Mouse (Mus musculus) brain, adult 2 months (tissue): ENCODE results near the gene Gm17720.
A peak's percentile ranks its signal among the peaks of the same experiment; 100 is the strongest.

Source experiments
- DNase-seq: peaks from one replicate; pipeline ENCODE4 v3.0.0; 2011; ENCODE audit warnings: low read depth, low spot score

Gm17720 gene

DNA sequence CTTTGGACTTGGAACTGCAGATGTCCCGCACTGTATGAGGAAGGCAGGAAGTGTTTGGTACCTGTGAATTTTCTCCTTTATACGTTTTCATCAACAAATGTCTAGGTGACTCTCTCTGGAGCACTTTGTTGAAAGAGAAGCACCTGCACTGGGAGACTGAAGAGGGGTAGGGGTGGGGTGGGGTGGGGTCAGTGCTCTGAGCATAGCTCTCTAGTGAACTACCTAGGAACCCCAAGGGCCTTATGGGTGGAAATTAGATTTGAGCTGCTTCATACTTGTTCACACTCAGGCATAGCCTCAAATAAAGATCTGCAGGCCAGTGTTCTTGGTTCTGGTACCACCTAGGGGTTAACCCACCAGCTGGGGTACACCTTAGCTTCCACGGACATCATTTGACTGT lies at the start of gene Gm17720:
Gene Gm17720 (minus strand): TSS at position 101 of the 400 bp plus-strand sequence.
- no peak for DNase-seq

DNA sequence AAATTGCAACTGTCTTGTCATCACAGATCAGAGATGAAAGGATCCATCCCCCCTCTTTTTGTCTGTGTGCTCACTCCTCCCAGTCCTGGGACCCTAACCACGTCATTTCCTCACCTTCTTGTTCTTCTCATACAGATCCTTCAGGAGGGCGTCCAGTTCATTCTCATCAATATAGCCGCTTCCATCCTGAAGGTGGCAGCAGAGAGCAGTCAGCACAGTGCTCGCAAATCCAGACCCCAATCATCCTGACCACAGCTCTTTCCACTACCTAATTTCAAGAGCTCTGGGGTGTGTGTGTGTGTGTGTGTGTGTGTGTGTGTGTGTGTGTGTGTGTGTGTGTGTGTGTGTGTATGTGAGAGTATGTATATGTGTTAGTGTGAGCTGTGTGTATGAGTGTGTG lies 43.0 kb upstream of the Gm17720 start:
- DNase-seq, result peak; percentile 83

DNA sequence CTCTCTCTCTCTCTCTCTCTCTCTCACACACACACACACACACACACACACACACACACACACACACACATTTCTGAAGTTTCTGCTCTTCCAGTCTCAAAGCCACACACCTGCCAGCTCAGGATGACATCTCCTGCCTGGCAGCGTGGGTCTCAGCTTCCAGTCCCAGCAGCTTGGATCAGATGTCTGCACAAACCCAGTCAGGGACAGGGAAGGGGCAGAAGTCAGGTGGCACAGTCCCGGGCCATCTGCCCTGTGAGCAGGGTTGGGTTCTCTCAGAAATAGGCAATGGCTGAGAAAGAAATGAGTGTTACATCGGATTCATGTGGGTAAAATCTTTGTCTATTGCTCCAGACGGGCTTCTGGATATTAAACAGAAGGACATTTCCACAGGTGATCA lies 38.2 kb upstream of the Gm17720 start:
- DNase-seq, result peak; percentile 76

DNA sequence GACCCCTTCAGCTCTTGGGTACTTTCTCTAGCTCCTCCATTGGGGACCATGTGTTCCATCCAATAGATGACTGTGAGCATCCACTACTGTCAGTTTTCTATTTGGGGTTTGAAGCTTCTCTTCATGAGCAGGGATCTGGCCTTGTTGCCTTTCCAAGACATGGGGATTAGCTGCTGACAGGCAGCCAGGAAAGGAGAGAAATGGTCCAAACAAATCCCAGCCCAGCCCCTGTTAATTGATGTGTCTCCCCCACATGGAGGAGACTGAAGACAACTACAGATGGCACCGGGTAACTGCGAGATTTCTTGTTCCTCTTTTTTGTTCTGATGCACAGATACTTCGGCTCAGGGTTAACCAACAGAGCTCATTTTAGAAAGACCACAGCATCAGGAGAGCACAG lies 37.6 kb upstream of the Gm17720 start:
- peak; percentile 60 for DNase-seq

DNA sequence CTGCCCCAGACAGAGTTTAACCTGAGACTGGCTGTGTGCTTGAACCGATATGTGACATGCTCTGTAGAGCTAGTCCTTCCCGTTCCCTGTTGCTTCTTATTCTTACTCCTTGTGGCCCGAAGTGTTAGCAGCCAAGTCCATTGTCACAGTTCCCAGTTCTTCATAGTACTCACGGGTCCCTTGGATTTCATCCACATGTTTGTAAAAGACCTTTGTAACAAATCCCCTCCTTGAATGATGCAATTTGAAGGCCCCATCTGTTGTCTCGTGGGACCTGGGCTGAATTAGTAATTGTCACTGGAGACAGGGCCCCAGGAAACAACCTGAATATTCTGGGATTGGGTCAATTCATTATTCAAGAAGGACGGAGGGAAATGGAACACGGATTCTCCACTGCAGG lies 33.0 kb upstream of the Gm17720 start:
- no peak for DNase-seq

DNA sequence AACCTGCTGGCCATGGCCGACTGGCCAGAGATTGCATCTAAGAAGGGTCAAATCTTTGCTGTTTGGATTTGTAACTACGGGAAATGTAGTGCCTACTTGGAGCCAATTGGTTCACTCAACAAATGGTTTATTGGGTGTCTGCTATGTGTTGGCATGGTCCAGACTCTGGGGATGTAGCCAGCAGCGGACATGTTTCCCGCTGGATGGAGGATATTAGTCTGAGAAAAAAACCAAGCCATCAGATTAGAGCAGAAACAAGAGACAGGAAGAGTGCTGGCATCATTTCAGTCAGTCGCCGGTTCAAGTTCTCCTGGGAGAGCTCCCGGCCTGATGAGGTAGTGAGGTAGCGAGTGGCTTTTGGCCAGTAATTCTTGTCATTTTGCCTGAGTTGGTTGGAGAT lies 31.7 kb upstream of the Gm17720 start:
- peak; percentile 21 for DNase-seq

DNA sequence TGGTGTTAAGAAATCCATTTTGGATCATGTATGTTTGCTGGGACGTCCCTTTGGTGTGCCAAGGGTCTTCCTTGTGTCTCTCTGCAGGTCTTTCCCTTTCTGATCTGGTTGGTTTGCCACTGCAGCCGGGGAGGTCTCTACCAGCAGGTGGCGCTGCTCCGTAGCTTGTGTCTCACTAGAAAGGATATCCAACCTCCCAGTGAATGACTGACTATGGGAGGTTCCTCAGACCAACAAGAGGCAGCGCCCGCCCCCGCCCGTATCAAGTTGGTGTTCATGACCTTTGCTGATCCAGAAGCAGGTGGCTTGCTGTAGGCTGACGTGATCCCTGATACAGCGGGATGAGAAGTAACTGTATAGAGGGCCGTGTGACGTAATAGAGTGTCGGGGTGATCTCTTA lies 28.0 kb upstream of the Gm17720 start:
- peak; percentile 91 for DNase-seq

DNA sequence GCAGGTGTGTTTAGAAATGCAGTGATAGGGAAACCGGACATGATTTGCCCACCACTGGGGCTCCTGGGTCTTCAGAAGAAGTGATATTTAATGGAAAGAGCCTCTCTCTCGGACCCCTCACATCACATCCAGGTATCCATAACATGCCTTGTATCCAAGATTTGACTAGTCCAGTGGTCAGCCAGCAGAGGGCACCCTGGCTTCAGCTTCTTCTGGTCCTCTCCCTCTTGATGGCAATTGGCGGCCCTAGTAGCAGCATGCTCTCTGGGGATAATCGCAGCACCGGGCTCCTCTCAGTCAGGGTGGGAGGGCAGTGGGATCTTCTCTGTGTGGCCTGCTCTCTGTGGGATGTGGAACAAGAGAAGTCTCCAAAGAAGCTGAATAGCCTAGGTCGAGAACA lies 17.2 kb upstream of the Gm17720 start:
- DNase-seq, result peak; percentile 75

DNA sequence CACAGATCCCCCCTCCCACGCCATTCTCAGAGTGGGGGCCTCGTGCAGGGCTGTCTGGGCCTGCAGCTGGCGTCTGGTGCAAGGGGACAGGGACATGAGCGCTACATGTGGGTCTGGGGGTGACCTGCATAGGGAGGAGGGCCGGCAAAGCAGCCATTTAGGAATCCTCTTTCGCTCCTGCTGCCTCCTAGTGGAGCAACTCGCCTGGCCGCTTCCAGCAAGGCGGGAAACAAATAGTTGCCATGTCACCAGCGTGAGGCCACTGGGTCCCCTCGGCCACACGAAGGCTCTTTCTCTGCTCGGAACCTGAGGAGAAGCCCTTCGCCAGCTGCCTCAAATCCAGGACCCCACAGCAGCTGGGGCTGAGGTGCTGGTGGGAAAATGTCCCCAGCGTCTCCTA lies 877 bp downstream of the Gm17720 start:
- DNase-seq, result no peak

DNA sequence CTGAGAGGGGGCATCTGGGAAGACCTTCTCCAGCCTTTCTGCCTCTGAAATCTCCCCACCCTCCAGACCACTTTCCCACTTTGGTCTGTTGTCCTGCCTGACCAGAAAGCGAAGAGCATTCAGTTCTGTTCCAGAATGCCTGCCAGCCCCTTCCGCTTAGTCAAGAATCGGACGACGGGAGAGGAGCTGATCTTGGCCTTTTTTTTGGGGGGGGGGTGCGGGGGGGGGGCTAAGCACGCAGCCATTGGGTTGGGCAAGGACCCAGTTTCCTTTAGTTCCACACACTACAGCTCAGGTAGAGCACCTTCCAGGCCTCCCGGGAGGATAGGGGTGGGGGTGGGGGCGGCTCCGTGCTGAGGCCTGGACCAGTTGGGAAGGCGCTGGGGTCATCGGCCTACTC lies 1.6 kb downstream of the Gm17720 start, which contains the start of gene Gm21964:
Gene Gm21964 (plus strand): TSS at position 301 of the 400 bp plus-strand sequence.
- no peak for DNase-seq

DNA sequence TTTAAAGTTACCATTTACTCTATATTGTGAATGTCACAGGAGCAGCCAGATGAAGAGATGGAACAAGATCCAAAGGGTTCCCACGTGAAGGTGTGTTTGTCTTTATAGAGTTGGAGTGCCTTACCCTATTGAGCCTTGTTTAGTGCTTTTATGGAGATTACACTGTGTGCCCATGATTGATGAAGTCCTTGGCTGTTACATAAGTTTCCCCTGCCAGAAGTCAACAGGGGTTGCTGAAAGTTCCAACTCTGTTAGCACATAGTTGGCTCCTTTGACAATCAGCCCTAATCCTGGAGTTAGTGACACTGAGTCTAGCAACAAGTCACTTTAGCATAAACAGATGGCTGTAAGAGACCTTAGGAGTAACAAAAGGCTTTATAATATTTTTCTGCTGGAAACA lies 10.7 kb downstream of the Gm17720 start:
- DNase-seq, result peak; percentile 13

DNA sequence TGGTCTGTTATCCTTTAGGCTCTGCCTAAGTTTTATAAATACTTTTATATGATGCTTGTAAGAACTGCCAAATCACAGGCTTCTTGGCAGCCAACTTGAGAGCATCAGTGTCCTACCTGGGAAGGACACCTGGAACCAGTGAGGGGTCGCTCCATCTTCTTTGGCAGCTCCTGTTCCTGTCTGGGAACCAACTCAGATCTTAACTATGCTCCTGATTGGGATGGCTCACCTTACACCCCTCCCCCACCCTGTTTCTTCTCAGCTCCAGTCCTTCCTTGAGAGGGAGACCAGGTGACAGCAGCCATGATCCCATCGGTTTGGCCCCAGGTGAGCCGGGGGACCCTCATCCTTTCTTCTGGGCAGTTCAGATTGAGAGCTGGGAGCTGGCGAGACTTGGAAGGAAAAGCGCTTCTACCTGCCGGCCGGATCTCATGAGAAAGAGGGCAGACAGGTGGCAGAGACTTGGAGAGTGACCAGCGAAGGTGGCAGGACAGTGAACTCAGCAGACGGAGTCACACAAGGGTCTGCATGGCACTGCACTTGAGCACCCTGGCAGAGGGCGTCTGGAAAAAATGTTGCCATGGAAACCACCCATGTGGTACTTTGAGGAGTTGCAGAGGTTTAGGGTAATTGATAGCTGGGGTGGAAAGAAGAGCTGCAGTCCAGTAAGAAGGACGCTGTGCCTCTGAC lies 20.0 kb downstream of the Gm17720 start:
- DNase-seq, result peak; percentile 34

DNA sequence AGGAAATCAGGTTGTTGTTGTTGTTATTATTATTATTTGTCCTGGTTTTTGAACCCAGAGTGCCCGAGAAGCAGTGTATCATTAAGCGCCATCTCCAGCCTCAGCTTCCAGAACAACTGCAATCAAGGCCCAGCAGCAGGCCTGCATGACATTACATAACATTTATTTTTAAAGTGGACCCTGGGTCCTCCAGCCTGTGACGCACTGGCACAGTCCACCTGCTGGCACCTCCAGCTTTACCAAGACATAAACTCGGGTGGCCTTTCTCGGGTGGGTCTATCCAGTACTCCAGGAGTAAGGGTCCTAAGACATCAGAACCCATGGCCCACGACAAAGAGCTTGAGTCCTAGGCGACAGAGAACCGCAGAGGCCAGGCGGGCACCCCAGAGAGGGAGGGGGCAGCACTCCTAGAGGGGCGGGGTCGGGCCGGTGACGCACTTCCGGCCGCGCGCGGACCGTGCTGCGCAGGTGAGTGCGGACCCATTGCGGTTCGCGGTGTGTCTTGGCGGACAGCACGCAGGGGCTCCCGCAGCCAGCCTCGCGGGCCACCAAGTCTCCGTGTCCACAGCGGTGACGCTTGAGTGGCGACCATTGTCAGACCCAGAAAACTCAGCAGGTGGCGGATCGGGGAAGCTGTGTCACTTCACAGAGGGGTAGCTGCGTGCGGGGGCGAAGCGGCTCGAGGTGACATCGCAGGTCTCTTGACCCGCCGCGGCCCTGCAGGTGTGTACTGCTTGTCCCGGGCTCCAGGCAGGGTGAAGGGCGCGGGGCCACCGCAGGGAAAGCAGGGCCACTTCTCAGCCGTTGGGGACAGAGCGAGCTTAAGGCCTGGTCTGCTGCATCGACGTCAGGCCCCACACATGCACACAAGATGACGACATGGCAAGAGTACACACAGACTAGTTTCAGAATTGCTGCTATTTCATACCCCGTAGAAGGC lies 23.0 kb downstream of the Gm17720 start, which contains the start of gene Zfp612:
Gene Zfp612 (plus strand): TSS at position 465 of the 940 bp plus-strand sequence.
- peak; percentile 90 for DNase-seq

DNA sequence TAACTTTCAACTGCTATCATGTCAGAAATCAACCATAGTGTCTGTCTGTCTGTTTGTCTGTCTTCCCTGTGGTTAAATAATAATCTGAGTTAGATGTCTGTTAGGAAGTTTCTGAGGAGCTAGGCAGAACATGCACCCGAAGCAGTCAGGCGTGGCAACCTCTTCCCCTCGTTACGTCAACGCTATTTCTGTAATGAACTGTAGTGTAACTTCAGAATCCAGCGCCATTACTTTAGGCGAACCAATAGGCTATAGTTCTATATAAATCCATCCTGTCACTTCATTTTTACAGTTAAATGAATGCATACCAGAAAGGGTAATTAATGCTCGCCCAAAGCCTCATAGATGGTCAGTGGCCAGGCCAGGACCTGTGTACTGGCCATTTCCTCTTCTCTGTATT lies 28.1 kb downstream of the Gm17720 start:
- DNase-seq, result no peak

DNA sequence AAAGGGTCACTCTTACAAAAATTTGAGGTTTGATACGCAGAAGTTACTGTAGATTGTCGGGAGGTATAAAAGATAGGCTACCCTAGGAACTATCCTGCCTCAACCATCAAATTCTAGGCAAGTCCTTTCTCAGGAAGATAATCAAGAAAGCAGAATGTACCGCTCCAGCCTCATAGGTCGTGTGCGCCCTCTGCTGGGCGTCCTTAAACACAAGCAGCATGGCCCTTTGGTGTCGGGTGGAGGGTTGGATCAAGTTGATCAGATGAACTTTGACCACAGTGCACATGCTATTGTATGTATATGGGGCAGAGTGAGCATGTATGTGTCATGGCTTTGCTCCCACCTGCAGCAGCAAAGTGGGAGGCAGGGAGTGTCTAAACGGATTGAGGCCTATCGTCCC lies 31.0 kb downstream of the Gm17720 start:
- DNase-seq, result peak; percentile 86

DNA sequence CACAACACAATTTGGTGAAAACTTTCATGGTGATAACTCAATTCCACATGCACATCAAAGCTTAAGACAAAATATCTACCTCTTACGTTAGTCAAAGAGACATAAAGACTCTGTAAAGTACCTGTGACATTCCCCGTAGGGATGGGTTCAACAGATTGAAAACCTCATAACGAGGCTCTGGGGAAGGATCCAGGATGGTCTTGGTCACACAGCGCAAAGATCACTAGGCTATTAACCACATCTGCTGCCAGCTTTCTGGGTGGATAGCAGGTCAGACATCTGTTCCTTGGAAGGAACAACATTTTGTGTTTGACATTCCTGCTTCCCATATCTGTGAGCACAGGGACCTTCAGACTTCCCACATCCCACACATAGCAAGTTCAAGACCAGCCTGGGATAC lies 32.8 kb downstream of the Gm17720 start:
- DNase-seq, result no peak

DNA sequence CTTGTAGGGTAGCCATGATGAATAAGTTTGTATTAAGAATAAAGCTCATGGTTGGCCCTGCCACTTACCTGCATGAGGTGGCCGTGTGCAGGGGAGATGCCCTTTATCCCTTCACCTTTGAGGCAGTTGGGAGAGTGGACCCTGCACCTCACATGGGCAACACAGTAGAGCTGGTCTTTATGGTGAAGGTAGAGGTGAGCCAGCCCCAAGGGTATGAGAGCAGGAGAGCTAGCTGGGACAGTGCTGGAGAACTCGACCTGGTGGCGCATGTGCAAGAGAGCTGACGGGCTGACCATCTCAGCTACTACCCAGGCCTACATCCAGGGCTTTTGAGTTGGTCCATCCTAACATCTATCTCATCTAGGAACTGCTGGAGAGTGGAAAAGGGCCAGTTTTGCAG lies 36.9 kb downstream of the Gm17720 start:
- no peak for DNase-seq

DNA sequence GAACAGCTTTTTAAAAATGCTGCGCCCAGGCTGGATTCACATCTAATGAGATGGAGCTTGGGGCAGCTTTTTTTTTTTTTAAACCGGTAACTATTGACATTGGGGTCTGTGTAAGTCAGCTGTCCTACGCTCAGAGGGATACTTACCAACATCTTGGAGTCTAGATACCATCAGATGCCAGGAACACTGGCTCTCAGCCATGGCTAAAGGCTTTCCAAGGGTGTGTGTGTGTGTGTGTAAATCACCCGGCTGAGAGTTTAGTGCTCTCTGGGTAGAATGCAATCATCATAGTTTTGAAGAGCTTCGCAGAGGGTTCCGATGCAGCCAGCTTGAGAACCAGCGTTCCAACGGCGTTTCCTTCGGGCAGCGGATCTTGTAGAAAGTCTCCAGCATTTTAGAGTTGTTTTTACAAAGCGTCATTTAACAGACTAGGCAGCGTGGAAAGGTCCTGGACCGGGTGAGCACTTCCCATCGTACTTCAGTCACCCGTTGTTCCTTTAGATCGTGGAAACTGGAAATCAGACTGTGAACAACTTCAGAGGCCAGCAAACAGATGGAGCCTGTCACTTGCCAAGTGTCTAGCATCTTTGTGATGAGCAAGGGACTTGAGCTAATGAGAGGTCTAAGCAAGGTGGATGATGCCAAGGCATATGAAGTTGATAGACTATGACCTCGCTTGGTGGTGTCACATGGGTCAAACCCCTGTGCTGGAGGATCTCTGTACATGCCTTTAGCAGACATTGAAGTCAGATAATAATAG lies 37.8 kb downstream of the Gm17720 start:
- peak; percentile 27 for DNase-seq

DNA sequence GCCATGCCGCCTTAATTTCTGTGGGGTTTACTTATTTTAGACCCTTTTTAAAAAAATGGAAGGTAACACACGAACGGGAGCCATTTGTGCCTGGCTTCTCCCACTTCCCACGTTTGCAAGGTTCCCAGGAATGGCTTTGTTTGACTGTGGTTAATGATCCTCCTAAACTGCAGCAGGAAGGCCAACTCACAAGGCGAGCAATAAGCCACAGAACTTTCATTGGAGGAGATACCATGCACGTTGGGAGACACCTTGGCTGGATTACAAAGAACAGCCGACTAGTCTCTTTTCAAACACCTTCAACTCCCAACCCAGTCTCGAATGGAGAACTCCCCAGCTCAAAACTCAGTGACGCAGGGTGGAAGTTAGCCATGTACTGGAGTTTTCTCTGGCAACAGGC lies 38.4 kb downstream of the Gm17720 start:
- no peak for DNase-seq

DNA sequence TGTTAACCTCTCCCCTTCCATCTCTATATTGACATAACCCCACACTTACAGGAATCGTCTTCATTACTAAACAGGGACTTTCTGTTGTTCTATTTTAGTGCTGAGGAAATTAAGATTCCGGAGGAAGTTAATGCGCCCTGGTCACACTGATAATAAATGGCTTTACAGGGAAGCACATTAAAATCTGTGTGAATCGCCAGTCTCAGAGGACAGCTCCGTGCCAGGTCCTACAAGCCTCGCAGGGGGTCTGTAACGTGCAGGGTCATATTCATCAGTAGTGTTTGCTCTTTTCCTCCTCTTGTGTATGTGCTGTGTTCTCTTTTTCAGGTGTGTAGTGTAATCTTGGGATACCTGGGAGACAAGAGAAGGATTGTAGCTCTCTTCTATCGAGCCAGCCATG lies 44.3 kb downstream of the Gm17720 start:
- DNase-seq, result no peak

DNA sequence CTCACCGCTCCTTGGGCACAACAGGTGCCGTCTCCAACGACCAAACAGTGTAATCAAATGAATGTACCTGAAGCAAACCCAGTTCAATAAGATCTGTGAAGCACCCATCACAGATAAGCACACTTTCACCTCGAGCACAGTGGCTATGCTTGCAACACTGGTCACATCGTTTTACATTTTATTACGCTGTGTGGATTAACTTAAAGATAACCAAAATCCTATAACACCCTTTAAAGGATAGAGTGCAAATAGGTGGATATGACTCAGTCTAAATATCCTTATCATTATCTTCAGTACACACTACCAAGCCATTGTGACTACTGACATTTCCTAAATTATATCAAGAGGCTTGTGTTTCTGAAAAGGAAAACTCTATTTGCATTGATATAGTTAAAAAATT lies 51.3 kb downstream of the Gm17720 start:
- no peak for DNase-seq

DNA sequence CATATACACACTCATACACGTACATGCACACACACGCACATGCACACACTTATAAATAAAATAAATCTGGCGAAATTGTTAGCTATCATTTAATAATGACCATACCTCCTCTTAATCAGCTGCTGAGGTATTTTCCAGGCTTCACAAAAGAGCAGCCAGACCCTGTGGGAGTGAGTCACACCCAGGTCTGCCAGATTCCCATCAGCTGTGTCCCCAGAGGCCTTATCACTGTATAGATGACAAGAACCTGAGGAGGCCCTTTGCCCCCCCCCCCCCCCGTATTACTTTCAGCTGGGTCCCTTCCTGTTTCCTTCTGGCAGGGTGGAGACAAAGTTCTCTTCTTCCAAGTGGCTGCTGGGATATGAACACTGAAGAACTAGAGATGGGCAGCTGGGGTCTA lies 62.0 kb downstream of the Gm17720 start:
- DNase-seq, result no peak
